Mouse (Mus musculus) erythroblast, embryonic 14.5 days (primary cell): Measurements from ENCODE around the gene Glb1l2.

ENCODE experiments used
- GATA1 ChIP-seq: IDR thresholded peaks from 2 replicates; pipeline ENCODE4 v1.6.1; 2012; ENCODE audit warnings: low read length, inconsistent platforms, mixed read lengths
- TAL1 ChIP-seq: IDR thresholded peaks from 3 replicates; pipeline ENCODE4 v1.6.1; 2012; ENCODE audit warnings: low read length, inconsistent platforms, mixed read lengths

DNA sequence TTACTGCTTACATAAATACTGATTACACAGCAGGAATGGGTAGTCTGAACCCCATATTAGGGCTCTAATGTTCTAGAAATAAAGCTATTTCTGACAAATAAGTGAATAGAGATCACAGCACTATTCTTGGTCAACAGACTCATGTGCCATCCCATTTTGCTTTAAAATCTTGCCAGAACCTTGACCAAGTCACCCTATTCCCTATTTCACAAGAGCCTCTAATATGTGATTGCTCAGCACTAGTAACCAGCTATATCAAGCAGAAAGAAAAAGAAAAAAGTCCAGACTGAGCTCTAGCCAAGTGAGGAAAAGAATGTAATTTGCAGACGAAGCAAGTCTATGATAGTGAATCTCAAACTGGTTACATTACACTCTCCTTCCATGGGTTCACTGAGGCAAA lies 13.7 kb upstream of the Glb1l2 start:
- TF ChIP-seq TAL1 (no peak), GATA1 (no peak)
